Mouse (Mus musculus) liver, postnatal 0 days (tissue): ENCODE data around the gene 1300017J02Rik.

Experiments used
- CTCF ChIP-seq: sonication (generic); IDR thresholded peaks from 2 replicates; pipeline ENCODE4 v1.5.1; 2016; ENCODE audit warnings: antibody characterized with exemption, low read depth
- EP300 ChIP-seq: IDR thresholded peaks from 2 replicates; pipeline ENCODE4 v1.6.1; 2016; ENCODE audit warnings: antibody characterized with exemption, low read depth, mild to moderate bottlenecking

DNA sequence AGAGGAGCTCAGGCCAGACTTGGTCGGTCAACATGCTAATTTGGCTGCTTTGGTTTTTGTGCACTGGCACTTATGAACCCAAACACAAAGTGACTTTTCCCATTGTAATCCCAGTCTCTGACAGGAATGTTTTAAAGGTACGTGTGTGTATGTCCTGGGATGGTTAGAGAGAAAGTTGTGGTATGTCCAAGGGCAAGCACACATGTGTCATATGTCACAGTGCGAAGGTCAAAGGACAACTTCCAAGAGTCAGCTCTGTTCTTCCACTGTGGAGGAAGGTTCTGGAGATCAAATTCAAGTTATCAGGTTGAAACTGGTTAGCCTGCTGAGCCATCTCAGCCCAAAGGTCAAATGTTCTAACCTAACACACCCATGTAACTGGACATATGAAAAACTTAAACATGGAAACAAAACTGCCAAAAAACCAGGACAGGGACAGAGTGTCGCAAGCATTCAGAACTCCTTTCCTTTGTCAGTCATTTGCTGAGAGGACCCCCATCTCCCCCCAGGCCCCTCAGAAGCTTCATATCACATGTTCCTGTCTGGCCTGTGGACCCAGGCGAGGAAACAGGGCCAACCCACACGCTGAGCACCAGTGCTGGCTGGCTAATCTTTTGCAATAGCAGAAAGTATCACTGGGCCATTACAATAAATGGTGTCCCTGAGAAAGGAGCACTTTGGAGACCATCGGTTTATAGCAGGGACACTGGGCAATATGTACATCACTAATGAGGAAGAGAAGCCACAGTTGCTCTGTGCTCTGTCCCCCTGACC is 72.5 kb downstream of the 1300017J02Rik start:
- TF ChIP-seq CTCF (no peak), EP300 (no peak)
